Mouse (Mus musculus) cerebellum, adult 11 months (tissue): ENCODE measurements around the gene Ankrd9.

Source experiments
- DNase-seq: peaks from one replicate; pipeline ENCODE4 v3.0.0; 2022

Ankrd9 gene

DNA sequence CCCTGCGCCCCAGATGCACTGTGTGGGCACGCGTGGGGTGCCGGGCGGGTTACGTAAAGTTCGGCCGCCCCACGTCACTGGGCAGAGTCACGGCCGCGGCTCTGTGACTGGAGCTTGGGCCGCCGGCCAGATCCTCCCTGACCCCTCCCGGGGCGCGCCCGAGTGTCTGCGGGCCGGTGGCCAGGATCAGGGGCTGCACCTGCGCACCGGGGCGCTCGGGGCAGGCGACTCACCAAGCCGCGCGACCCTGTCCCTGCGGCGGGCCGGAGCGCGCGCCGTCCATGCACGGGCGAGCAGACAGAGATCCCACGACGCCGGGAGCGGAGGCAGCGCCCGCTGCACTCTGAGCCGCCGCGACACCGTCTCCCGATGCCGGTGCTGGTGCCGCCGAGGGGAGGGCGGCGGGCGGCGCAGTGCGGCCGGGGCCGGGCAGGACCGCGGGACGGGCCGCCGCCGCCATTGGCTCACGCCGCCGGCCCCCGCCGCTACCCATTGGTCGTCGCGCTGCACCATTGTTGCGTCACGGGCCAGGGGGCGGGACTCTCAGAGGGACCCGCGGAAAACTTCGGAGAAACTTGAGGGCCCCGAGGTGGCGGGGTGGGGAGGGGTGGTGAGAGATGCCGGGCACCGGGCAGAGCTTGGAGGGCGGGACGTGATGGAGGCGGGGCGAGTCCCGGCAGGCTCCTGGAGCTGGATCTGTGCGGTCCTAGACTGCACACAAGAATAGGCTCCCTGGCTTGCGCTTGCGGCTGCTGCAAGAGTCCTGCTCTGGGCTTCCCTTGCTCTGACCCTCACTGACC lies at the start of gene Ankrd9:
TSS of gene Ankrd9 (minus strand) at position 434 of the 800 bp plus-strand sequence.
- peak; percentile 89 for DNase-seq

DNA sequence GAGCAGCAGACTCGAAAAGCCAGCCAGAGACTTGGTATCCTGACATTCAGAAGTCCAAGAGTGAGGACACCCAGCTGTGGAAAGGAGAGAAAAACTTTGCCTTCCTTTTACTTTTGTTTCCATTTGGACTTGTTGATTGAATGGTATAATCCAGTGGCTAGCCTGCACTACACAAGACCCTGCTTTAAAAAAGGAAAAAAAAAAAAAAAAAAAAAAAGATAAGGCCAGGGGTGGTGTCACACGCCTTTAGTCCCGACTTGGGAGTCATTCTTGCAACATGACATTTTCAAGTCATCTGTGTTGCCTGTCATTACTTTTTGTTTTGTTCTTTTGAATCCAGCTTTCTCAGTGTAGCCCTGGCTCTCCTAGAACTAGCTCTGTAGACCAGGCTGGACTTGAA lies 42.7 kb upstream of the Ankrd9 start:
- DNase-seq = no peak

- DNase-seq = no peak
These were observed 42.3 kb upstream of the Ankrd9 start for GRCm38 (mm10) chr12:111021138-111021537.

GRCm38 (mm10) chr12:111019086-111019485 lies 40.2 kb upstream of the Ankrd9 start:
- no peak for DNase-seq

DNA sequence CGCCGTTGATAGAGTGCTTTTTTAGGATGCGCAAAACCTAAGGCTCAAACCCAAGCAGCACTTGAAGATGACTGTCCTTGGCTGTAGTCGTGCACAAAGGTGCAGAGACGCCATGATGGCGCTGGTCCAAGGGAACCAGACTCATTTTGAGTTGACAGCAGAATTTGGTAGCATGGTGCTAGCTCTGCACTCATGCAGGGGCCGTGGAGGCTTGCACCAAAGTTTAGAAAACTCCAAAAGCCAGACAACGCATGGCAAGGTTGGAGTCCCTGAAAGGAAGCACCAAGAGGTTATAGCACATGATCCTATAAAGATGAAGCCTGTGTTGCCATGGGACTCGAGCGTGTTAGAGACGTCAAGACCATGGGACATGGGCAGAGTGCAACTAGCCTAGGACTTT lies 39.2 kb upstream of the Ankrd9 start:
- DNase-seq = no peak

DNA sequence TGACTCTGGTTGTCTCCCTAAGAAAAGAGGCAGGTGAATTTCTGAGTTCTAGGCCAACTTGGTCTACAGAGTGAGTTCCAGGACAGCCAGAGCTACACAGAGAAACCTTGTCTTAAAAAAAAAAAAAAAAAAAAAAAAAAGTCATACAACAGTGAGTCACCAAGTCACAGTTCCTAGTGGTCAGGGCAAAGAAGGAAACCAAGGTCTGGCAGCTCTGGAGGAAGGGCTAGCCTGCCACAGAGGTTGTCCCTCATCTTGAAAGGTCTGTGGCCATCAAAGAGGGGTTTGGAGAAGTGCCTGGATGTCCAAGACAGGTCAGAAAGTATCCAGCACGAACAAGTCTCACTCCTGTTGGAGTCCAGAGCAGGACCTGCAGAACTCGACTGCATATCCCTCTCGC lies 38.0 kb upstream of the Ankrd9 start:
- no peak for DNase-seq

DNA sequence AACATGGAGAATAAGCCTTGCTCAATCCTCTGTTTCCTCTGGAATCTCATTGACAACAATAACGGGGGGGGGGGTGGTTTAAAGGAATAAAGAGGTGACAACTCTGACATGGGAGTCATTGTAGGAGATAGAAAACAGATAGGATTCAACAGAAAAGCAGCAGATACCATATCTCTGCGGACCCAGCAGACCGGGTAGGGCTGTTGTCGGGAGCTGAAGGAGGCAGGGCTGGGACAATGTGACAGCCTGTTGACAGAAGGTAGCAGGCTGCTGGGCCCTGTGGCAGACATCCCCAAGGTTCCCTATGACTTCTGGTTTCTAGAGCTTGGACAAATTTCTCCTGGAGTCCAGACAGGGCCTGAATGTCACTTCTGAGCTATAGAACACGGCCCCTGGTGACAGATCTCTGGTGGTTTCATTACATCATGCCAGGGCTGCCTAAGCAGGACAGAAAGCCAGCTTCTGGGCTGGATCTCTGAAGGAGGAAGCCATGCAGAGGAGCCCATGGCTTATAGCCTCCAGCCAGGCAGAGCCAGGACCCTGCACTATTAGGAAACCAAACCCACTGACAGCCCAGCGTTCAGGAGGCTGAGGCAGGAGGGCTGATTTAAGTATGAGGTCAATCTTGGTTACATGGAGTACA lies 30.9 kb upstream of the Ankrd9 start:
- no peak for DNase-seq

DNA sequence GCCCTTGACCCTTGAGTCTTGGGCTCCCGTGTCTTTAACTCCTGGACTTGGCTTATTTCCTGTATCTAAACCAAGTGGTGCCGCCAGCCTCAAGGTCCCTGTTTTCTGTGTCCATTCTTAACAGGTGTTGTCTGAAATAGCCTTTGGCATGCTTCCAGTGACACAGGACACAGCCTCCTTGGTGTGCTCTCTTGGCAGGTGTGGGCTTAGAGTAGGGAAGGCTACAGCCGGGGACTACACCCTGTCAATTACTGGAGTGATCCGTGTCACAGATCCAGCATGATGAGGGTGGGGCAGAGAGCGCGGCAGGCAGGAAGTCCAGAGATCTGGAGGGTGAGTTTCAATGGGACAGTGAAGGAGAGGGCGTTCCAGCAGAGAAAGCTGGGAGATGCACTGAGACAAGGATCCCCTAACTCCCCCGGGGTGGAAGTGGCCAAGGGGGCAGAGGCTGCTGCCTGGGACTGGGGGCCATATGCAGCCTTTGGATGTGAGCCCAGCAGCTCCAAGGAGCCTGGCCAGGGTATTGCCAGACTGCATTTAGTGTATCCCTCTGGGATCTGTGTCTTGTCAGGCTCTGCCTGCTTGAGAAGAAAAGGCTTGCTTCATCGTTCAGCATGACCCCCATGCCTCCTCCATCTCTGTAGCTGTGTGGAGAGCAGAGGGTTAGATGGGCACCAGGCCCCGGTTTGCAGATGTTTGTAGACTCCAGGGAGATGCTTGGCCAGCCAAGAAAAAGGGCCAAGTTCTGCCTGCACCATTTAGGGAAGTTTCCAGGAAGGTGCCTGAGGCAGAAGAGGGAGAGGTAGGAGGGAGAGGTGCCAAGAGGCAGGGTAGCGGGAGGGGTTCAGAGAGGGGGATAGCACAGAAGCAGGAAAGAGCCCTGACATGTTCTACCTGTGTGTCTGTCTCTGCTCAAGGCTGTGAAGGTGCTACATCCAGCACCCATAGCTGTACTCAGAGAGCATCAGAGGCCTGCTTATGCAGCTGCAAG lies 30.0 kb upstream of the Ankrd9 start:
- DNase-seq = peak; percentile 31

GRCm38 (mm10) chr12:111007134-111008103 lies 28.6 kb upstream of the Ankrd9 start:
- DNase-seq = no peak

DNA sequence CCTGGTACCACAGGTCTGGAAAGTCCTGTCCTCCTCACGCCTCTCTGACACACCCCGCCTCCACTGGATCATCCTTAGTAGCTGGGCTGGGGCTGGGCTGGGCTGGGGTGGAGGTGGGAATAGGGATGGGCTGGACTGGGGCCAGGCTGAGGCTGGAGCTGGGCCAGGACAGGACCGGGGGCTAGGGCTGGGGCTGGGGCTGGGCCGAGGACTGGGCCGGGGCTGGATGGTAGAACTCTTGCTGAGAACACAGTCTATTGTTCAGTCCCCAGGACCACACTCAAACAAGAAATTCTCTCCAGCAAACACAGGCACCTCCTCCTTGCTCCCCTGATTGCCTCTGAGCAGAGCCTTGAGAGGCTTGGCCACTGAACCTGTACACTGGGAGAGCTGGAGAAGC lies 27.5 kb upstream of the Ankrd9 start:
- no peak for DNase-seq

GRCm38 (mm10) chr12:111005803-111006202 lies 27.0 kb upstream of the Ankrd9 start:
- DNase-seq = no peak

- no peak for DNase-seq
These were observed 25.3 kb upstream of the Ankrd9 start for GRCm38 (mm10) chr12:111004142-111004541.

DNA sequence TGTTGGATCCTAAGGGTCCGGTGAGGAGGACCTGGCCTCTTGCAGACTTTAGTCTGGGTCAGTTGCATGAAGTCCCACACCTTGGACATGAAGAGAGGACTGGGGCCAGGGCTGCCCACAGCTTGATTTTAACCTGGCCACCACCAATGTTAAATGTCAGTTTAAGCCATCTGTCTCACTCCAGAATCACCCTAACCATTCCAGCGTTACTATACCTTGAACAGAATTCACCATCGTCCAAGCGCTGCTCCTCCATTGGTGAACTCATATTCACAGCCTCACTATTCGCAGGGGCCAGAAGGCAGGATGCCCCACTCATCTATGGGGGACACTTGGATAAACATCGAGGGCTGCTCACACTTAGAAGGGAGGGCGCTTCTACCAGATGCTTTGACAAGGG lies 22.1 kb upstream of the Ankrd9 start:
- no peak for DNase-seq

GRCm38 (mm10) chr12:110999820-111000219 lies 21.0 kb upstream of the Ankrd9 start:
- DNase-seq = no peak

- no peak for DNase-seq
These were observed 19.3 kb upstream of the Ankrd9 start for GRCm38 (mm10) chr12:110998092-110998491.

- DNase-seq = no peak
These were observed 15.8 kb upstream of the Ankrd9 start for GRCm38 (mm10) chr12:110994666-110995065.

DNA sequence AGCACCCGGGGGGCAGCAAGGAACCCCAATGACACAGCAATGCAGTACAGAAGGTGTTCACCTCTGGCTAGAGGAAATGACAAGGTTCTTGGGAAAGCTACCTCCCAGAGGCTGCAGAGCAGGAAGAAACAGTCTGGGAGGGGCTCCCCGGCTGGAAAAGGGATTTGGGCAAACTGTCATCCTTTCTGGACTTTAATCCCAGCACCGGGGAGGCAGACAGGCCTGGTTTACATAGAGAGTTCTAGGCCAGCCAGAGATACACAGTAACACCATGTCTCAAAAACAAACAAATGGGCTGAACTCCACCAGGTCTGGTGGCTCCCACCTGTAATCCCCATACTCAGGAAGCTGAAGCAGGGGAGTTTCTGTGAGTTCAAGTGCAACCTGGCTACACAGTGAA lies 14.4 kb upstream of the Ankrd9 start:
- no peak for DNase-seq

GRCm38 (mm10) chr12:110992771-110993170 lies 13.9 kb upstream of the Ankrd9 start:
- peak; percentile 37 for DNase-seq

DNA sequence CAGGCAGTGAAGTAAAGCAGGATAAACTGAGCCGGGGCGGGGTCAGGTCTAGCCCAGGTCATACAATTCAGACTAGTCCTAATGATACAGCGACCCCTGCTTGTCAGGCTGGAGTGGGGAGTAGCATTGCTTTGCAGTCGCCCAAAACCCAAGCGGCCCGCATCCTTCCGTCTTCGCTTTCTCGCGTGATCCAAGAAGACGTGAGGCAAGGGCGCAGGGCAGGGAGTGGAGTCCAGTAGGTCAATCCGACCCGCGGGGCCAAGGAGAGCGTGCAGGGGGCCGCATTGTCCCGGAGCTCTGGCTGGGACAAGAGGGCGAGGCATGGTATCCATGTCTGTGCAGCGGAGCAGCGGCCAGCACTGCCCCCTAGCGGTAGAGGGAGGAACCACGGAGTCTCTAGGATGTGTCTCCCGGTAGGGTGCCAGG lies 13.3 kb upstream of the Ankrd9 start:
- peak; percentile 94 for DNase-seq

DNA sequence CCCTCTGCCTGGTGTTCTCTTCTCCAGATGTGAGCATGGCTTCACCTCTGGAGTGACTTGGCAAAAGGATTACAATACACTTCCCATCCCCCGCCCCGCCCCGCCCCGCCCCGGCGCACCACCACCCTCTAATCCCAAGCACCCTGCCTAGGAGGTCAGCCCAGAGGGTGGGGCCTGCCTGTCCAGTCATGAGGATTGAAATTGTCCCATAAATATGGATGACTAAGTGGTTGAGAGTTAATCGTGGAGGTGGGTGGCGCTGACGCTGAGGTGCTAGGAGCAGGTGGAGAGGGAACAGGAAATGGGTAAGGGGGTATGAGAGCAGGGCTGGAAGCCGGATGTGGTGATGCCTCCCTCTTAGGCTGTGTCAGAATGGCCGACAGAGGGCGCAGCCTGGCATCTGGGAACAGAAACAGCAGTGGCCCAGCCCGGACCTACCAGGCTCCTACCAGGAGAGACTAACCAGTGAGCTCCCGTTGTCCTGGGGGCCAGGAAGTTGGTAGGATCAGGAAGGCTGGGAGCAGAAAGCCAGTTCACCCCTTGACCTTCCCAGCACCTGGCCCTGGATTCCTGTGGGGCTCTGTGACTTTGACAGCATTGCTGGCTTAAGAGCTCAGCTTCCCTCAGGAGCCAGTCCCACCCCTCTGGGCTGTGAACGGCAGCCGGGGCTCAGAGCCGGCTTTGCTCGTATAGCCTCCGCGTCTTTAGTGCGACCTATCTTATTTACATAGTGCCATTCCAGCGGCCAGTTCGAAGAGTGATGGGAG lies 12.7 kb upstream of the Ankrd9 start:
- DNase-seq = peak; percentile 55

DNA sequence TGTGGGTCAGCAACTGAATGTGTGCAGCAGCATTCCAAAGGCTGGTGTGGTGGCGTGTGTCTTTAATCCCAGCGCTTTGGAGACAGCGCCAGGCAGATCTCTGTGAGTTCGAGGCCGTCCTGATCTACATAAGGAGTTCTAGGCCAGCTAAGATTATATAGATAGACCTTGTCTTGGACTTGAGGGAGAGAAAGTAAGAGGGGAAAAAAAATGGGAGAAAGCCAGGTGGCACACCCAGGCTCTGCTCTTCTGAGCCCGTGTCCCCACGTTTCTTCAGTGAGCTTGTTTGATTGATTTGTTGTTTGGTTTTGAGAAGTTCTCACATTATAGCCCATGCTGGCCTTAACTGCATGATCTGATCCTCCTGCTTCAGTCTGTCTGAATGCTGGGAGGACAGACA lies 11.7 kb upstream of the Ankrd9 start:
- no peak for DNase-seq
